Mouse (Mus musculus) heart, adult 9 months (tissue): ENCODE measurements around the gene Capzb.
A peak's percentile ranks its signal among the peaks of the same experiment; 100 is the strongest.

ENCODE experiments used
- DNase-seq, 2 experiments: peaks; one replicate each; pipeline ENCODE4 v3.0.0; 2022; ENCODE audit warnings: low spot score in 2 of 2

The Capzb gene

DNA sequence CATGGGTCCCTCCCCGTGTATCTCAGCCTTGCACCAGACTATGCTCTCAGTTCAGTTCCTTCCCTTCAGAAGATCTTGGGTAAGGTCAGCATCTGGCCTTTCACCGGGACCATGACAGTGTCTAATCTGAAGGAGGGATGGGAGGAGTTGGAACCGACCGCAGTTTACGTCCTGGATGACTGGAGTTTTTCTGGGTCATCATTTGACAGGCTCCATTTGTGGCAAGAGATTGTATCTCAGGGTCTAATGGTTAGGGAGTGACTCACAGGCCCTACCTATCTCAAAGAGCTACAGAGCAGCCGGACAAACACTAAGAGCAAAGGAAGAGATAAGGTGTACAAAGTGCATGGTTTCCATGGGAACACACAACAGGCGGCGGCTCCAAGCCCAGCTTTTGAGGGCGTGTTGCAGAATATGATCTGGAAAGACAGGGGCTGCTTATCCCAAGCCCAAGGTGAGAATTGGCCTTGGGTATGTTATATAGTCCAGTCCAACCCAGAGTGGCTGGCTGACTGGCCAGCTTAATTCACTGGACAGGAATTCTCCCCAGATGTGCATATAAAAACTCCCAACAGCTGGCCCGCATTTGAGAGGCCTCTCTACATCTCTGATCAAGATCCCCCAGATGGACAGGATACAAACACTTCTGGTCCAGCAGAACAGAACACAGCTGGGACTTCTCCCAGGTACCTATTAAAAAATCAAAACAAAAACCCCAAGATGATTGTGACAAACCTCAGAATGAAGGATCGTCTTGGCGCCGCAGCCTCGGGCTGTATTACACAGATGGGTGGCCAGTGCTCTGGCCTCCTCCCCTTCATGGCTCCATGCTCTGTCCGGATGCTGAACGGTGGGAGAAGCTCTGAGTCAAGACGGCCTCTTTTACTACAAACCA, 12.7 kb upstream of the Capzb start:
- DNase-seq, result no peak

DNA sequence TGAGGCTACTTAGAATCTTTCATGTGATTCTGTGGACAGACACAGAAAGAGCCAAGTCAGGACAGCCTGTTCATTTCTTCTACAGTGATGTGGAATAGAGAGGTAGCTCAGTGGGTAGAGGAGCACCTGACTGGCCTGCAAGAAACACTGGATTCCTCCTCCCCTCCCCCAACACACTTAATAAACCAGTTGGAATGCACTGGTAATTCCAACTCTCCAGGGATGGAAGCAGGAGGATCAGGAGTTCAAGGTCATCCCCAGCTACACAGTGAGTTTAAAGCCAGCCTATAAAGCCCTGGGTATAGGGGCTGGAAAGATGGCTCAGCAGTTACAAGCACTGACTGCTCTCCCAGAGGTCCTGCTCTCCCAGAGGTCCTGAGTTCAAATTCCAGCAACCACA, 10.2 kb upstream of the Capzb start:
- DNase-seq, result no peak

DNA sequence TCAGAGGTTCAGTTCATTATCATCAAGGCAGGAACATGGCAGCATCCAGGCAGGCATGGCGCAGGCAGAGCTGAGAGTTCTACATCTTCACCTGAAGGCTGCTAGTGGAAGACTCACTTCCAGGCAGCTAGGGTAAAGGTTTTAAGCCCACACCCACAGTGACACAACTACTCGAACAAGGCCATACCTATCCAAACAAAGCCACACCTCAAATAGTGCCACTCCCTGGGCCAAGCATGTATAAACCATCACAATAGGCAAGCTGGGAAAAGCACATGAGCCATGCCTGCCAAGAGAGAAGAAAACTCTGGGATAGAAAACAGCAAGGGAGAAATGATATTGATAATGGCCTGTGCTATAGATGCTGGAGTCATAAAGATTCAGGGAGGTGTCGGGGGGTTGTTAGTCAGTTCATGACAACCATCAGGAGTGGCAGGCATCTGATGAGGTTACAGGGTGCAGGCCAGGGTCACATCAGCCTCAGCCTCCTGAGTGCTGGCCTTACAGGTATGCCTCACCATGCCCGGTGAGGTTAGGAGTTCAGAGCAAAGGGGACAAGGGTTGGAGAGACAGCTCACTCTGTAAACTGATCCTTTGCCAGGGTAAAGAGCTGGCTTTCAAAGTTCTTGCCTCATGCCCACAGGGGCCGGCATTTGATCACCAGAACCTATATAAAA, 6.8 kb upstream of the Capzb start:
- no peak for DNase-seq

DNA sequence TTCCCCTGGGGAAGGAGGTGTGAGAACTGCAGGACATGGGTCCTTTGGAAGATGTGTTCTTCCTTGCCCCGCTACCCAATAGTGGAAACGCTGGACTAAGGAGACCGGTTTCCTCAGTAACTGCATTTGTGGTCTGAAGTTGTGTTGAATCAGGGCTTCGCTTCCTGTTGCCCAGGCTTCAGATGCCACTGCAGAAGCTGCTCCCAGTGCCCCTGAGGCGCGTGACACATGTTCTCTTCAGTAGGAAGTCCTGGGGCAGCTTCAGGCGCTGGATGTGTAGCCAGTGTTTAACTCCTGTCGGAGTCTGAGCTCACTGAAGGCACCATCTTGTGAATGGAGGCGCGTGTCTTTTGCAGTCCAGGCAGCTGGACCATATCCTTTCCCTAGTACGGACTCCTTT, 4.8 kb upstream of the Capzb start:
- peak in 1 of 2 experiments; percentile 69 for DNase-seq

DNA sequence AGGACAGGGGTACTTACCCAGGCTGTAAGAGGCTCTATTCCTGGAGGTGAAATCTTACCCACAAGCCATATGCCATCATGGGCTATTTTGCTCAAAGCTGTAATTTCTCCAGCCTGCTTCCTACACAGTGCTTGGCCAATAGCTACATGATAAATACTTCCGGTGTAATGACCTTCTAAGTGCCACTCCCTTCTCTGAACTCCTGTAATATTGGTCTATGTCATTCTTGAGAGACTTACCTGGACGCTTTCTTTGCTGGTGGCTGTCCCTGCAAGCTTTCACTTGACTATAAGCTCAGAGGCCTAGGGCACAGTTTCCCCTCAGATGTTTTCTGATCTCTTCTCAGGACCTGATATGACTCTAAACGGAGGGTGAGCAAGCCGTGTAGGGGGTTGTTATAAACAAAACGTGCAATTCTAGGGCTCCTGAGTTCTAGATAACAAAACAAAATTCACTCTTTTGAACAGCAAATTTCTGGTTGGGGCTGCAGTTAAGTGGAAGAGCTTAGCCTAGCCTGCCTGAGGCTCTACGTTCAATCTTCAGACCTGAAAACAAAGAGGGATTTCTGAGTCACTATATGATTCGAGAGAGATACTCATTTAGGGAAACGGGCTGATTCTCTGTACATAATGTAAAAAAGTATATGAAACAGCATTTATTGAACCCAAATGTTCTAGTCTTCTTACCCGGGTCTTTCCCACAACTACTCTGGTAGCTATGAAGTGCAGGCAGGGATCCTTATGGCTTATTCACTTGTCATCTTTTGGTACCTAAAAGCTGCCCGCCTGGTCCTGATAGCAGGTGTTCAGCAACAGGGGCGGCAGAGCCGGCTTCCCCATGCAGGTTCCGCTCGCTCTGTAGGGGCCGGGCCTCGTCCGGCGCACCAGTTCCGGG, 847 bp upstream of the Capzb start:
- DNase-seq, result no peak

DNA sequence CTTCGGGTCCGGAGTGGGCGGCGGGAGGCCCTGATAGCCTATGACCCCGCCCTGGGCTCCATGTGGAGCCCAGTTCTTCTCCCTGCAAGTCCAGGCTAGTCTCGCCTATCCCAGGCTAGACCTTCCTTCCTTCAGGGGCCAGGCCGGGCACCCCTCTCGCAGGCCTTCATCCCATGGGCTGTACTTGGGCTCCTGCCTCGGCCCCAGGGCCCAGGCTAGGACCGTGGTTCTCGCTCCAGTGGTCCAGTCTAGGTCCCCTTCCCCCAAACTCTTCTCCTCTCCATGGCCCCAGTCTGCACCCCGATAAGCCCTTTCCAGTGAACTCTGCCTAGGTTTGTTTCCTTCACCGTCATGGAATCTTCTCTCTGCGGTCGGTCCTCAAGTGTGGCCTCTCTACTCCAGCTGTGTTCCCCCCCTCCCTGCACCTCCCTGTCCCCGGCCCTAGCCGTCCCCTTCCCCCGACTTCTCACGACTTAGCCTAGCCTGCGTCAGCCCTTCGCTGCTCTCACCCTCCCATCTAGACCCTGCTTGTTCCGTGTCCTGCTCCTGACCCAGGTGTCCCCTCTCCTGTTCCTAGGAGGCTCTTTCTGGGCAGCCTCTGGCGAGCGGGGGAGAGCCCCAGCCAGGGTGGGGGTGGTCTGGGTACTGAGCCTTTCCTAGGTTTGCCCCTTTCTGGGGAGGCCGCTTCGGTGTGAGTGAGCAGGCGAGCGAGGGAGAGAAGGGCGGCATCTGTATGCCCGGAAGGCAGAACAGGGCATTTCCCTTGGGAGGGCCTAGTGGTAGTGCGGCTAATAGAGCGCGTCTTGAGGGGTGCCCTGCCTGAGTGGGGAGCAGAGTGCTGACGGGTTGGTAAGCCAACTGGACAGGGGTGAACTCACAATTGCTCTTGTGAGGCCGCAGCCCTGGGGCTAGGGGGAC, 736 bp downstream of the Capzb start:
- no peak for DNase-seq

DNA sequence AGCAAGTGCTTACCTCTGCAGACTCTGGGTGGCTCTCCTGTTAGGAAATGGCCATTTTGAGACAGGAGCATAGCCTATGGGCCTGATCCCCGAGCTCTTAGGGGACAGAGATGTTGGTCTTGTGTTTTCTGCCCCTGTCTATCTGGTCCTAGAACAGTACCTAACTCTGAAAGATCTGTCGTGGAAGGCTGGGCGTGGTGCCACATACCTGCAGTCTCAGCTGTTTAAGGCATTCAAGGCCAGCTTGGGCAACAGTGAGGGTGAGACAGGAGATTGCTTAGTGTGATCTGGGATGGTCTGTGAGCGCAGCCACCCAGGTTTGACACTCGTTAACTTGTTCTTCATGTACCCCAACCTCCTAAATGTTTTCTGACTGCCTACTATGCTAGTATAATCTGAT, 2.4 kb downstream of the Capzb start:
- no peak for DNase-seq

DNA sequence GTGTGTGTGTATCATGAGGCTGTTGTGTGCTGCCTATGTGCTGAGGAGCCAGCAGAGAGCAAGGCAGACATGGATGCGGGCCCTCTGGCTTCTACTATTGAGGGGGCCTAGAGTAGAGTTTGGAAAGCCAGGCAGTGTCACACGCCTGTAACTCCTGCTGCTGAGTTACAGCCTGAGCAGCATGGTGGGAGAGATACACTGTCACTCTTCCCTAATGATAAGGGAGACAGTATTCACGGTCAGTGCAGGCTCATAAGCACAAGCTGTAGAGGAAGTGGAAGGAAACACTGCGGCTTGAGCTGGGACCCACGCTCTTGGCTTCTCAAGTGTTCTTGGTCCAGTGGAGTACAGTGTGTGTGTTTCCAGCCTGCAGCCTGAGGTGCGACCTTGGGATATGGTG, 3.8 kb downstream of the Capzb start:
- DNase-seq, result no peak

DNA sequence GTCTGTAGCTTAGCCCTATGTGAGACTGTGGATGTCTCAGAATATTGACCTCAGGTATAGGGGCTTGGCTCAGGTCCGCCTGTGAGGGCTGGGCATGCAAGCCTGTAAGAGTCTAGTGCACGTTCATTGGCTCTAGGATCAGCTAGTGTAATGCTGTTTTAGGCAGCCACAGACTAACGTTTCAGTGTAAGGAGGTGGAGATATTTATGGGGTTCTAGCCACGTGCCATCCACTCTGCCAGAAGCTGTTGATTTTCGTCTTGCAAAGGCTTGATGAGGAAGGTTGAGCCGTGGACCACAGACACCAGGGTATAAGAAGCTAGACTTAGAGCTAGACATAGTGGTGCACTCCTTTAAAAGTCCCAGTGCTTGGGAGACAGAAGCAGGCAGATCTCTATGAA, 4.2 kb downstream of the Capzb start:
- DNase-seq, result no peak

DNA sequence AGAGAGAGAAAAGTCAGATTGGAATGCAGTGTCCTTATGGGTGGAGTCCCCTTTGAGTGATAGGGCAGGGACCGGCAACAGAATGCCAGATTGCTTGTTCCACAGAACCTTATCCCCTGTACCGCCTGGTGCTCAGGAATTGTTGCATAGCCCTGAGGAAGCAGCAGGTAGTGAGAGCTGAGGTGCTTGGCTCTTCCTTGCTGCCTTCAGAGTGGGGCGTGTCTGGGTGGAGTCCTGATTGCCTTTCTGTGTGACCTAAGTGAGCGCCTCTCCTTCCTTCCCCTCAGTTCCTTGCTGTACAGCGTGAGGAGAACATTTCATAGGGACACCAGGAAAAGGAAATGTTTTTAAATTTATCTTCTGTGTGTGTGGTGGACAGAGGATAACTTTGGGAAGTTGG, 4.8 kb downstream of the Capzb start:
- no peak for DNase-seq

DNA sequence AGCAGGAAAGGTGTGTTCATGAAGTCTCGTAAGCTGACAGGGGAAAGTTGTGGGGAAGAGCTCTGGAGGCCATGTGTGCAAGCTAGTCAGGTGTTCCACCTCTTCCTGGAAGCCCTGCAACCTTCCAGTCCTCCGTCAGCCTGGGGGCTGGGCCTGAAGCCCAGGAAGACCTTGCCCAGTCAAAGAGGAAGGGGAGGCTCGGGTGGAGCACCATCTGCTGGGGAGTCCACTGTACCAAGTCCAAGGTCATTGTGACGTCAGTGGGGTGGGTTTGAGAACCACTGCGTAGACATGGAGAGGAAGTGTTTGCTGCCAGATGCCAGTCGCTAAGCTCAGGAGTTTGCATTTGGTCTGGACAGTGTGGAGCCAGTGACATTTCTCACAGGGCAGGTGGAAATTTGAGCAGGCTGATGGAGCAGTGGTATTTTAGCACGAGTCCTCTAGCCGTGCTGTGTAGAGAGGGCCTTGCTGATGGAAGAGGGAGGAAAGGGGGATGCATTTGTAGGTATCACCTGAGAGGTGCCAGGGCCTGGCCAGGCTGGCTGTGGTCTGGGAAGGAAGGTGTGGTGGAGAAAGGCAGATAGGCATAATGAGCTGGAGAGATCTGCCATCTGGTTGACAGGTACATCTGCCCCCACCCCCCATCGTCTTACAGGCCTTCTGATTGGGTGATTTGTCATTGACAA, 5.4 kb downstream of the Capzb start:
- DNase-seq, result peak; percentile 80 to 81

DNA sequence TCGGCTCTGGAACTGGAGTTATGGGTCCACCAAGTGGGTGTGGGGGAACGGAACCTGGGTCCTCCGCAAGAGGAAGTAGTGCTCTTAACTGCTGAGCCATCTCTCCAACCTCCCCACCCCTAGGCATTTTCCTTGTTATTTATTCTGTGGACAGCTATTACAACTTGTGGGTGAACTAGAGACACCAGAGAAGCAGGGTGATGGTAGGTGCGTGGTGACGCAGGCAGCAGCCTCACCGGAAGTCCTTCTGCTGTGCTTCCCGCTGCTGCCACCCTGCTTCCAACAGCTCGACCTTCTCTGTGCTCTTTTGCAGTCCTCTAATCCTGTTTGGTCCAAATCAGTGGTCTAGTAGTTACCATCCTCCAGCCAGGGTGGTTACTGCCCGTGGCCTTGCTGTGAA, 6.4 kb downstream of the Capzb start:
- no peak for DNase-seq

DNA sequence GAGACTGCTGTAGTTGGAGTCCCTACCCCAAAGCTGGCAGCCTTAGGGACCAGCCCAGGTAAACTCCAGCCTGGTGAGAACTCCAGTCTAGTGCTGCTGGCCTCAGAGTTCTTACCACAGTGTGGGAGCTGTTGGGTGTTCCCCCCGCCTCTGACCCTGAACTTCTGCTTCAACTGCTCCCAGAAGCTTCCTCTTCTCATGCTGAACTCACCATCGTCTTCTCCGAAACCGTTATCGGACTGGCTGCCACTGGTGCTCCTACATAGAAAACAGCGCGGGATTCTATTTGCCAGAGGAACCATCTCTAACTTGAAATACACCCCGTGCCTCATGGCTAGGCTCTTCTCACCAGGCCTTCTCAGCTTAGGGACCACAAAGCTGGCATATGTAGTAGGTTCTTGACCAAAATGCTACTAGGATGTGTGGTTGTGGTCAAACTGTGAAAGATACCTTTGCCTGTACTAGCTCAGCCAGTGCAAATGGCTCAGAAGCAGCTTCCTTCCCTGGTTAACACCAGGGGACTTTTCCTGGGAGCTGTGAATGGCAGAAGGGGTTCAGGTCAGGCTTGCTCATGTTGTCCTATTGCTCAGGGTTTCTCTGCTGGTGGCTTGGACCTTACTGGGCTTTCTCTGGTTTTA, 7.1 kb downstream of the Capzb start:
- DNase-seq, result no peak

DNA sequence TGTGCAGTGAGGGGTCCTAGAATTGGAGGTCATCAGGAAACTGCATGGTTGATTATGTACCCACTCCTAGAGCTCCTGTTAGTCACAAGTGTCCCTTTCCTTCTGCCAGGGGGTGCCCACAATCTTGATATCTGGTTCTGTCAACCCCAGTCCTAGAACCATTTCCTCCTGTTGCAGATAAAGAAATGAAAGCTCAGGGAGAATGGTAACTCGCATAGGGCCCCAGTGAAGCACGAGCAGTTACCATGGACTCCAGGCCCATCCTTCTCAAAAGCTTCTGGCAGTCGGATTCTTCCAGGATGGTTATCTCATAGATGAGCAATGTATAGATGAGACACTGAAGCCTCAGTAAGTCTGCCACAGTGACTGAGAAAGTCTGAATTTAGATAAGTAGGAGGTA, 8.2 kb downstream of the Capzb start:
- no peak for DNase-seq

DNA sequence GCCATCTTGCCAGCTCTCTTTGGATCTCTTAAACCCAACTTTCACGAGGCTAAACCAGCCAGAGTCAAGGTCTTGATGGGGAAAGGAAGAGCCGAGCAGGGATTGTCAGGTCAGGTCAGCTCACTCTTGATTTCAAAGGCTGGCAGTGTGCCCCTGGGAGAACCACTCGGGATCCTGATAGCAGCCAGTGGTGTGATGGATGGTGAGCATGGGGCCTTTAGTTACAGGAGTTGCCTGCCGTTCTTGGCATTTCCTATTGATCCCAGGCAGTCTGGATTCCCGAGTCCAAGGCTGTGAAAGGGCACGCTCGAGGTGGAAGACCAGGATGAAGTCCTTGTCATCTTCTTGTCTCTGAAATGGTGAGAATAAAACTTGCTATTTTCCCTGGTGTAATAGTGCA, 9.9 kb downstream of the Capzb start:
- DNase-seq, result no peak

DNA sequence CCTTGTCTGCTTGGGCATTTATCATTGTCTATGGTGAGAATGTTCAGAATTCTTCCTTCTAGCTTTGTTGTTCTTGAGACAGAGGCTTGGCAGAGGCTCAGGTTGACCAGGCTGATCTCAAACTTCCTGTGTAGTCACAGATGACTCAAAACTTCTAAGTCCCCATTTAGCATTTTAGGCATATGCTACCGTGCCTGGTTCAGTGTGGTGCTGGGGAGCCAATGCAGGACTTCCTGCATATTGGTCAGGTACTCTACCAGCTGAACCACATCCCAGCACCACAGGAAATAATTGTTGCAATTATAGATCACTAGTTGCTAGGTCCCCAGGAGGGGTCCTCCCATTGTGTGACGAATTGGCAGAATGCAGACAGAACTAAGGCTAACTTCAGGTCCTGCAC, 10.7 kb downstream of the Capzb start:
- DNase-seq, result no peak

DNA sequence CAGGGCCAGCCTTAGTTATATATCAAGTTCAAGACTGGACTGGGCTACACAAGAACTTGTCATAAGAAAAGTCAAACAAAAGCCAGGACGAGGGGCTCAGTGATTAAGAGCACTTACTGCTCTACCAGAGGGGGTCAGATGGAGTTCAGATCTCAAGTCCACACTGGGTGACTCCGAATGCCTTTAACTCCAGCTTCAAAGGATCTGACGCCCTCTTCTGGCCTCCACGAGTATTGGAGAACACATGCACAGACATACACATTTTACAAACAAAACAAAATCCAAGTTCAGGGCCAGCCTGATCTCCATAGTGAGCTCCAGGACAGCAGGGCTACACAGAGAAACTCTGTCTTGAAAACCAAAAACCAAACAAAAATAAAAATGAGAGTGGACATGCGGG, 13.1 kb downstream of the Capzb start:
- DNase-seq, result no peak

DNA sequence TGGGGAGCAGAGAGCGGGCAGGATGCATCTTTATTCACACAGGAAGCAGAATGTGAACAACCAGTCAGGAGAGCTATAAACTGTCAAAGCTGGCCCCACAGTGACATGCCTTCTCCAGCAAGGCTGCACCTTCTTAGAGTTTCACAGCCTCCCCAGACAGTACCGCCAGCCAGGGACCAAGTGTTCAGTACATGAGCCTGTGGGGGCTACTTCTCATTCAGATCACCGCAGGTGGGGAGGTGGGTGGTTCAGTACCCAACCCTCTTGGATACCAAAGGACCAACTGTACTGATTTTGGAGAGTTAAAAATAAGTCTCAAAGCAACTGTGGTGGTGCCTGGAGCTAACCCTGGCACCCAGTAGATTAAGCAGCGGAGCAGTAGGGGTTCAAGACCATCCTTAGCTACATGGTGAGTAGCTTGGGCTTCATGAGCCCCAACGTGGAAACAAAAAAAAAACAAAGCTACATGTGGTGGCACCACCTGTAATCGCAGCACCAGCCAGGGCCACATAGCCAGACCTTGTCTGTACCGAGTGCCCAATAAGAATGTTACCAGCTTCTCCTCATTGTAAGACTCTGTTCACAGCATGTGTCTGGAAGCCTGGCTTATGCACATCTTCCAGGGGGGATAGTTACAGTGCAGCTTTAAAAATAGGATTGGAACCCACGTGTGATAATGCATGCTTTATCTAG, 13.8 kb downstream of the Capzb start:
- DNase-seq, result no peak
